Mouse (Mus musculus): Measurements from ENCODE around the gene Brf1. TPM values are rescaled to one million over a fixed set of nuclear protein-coding genes. Genes with fewer than 3 reads are reported as not detected.

Gene Brf1
- 42.1 and 49.9 TPM in 2 replicates for polyA plus RNA-seq (2012; ENCODE audit: insufficient read depth, insufficient read length, missing spikeins)

- peaks cover 14% of the 10 kb centered on the region for H3K4me1 ChIP-seq (ENCODE audit: control insufficient read depth, insufficient read depth, low read length)
- no peak for TF ChIP-seq CTCF (IDR thresholded peaks at IDR 0.05; ENCODE audit: low read depth, low read length)
- no peak for TF ChIP-seq POLR2A (IDR thresholded peaks at IDR 0.05; ENCODE audit: borderline replicate concordance, low read depth, low read length)
- peak within 1 kb of the TSS; percentile 97 for H3K27ac ChIP-seq (ENCODE audit: insufficient read depth, low read depth, low read length)
- H3K4me3 ChIP-seq (ENCODE audit: insufficient read depth, low read length), result peak within 1 kb of the TSS; percentile 88
These were observed at the start of gene Brf1 for GRCm38 (mm10) chr12:113000294-113001132. Gene Brf1 (minus strand): TSS chr12:113000704.

DNA sequence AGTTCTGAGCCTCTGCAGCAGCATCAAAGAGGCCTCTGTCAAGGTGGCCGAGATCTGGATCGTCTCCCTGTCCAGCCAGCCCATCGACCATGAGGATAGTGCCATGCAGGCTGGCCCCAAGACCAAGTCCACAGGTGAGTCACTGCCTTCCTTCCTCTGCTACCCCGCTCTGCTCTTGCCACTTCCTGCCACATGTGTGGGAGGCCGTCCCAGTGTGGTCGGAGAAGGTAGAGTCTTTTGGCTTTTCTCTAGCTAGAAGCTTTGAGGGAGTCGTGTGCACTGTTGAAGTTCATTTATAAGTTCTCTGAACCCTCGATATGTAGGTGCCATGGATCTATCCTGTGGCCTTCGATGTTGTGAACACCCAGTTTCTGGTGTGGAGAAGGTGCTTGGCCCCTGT is 49.3 kb upstream of the Brf1 start:
- TF ChIP-seq CTCF (IDR thresholded peaks at IDR 0.05; ENCODE audit: low read depth, low read length) (no peak), POLR2A (IDR thresholded peaks at IDR 0.05; ENCODE audit: borderline replicate concordance, low read depth, low read length) (no peak)
- H3K27ac ChIP-seq (ENCODE audit: insufficient read depth, low read depth, low read length), result no peak overlapping the region
- no peak overlapping the region for H3K4me3 ChIP-seq (ENCODE audit: insufficient read depth, low read length)
- H3K4me1 ChIP-seq (ENCODE audit: control insufficient read depth, insufficient read depth, low read length), result no peaks in the 10 kb centered on the region

DNA sequence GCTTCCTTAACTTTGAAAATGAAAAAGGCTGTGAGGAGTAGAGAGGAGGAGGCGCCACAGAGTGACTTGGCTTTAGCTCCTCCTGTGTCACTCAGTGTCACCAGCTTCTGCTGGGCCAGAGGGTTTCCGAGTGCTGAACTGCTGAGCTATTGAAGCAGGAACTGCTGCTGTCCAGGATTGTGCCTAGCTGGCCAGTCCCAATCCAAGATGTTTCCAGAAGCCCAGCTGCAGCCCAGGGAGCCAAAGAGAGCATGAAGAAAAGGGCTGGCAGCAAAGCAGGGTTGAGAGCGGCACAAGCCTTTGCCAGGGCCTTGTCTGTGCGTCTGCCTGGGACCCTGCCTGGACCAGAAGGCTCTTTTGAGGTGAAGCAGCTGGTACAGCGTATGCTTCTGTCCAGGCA is 47.6 kb upstream of the Brf1 start:
- Histone ChIP-seq H3K27ac (ENCODE audit: insufficient read depth, low read depth, low read length) (no peak overlapping the region), H3K4me1 (ENCODE audit: control insufficient read depth, insufficient read depth, low read length) (no peaks in the 10 kb centered on the region), H3K4me3 (ENCODE audit: insufficient read depth, low read length) (no peak overlapping the region)
- no peak for TF ChIP-seq POLR2A (IDR thresholded peaks at IDR 0.05; ENCODE audit: borderline replicate concordance, low read depth, low read length)
- no peak for TF ChIP-seq CTCF (IDR thresholded peaks at IDR 0.05; ENCODE audit: low read depth, low read length)

DNA sequence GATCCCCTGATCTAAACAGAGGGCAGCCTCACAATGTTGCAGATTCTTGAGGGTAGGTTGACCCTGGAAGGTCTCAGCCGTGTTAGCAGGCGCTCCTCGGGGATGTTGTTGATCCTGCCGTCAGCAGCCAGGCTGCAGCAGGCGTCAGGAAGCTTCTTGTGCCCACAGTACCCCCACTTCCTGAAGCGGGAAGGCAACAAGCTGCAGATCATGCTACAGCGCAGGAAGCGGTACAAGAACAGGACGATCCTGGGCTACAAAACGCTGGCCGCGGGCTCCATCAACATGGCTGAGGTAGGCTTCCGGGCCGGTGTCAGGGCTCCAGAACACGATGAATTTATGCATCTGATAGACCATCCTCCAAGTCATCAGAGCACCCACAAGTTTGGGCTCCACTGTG is 46.4 kb upstream of the Brf1 start:
- Histone ChIP-seq H3K4me3 (ENCODE audit: insufficient read depth, low read length) (no peak overlapping the region), H3K4me1 (ENCODE audit: control insufficient read depth, insufficient read depth, low read length) (0 out of 2 replicates have a peak, but pooled peaks cover 2% of the 10 kb centered on the region), H3K27ac (ENCODE audit: insufficient read depth, low read depth, low read length) (no peak overlapping the region)
- TF ChIP-seq CTCF (IDR thresholded peaks at IDR 0.05; ENCODE audit: low read depth, low read length), result no peak
- TF ChIP-seq POLR2A (IDR thresholded peaks at IDR 0.05; ENCODE audit: borderline replicate concordance, low read depth, low read length), result no peak

- Histone ChIP-seq H3K27ac (ENCODE audit: insufficient read depth, low read depth, low read length) (no peak overlapping the region), H3K4me3 (ENCODE audit: insufficient read depth, low read length) (no peak overlapping the region), H3K4me1 (ENCODE audit: control insufficient read depth, insufficient read depth, low read length) (peaks cover 5% of the 10 kb centered on the region)
- TF ChIP-seq CTCF (IDR thresholded peaks at IDR 0.05; ENCODE audit: low read depth, low read length), result no peak
- TF ChIP-seq POLR2A (IDR thresholded peaks at IDR 0.05; ENCODE audit: borderline replicate concordance, low read depth, low read length), result no peak
These were observed 44.6 kb upstream of the Brf1 start for GRCm38 (mm10) chr12:113044916-113045677.

DNA sequence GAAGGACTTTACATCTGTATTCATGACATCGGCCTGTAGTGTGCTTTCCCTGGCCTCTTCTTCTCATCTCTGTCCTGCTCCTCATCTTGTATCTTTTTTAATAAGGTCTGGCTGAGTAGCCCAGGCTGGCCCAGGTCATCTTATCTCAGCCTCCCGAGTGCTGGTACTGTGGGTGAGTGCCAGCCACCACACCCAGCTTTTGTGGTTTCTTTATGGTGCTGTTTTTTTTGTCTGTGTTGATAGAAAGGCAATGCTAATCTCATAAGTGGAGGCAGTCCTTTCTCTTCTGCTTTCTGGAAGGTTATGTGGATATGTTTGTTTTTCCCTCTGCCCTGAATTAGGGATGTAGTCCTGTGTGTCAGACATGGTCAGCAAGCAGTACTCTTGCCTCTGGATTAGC is 42.0 kb upstream of the Brf1 start:
- TF ChIP-seq CTCF (IDR thresholded peaks at IDR 0.05; ENCODE audit: low read depth, low read length), result no peak
- H3K4me1 ChIP-seq (ENCODE audit: control insufficient read depth, insufficient read depth, low read length), result peaks cover 7% of the 10 kb centered on the region
- no peak overlapping the region for H3K4me3 ChIP-seq (ENCODE audit: insufficient read depth, low read length)
- no peak overlapping the region for H3K27ac ChIP-seq (ENCODE audit: insufficient read depth, low read depth, low read length)

- H3K4me1 ChIP-seq (ENCODE audit: control insufficient read depth, insufficient read depth, low read length), result peaks cover 7% of the 10 kb centered on the region
- H3K27ac ChIP-seq (ENCODE audit: insufficient read depth, low read depth, low read length), result no peak overlapping the region
- H3K4me3 ChIP-seq (ENCODE audit: insufficient read depth, low read length), result no peak overlapping the region
- no peak for TF ChIP-seq POLR2A (IDR thresholded peaks at IDR 0.05; ENCODE audit: borderline replicate concordance, low read depth, low read length)
- no peak for TF ChIP-seq CTCF (IDR thresholded peaks at IDR 0.05; ENCODE audit: low read depth, low read length)
These were observed 41.3 kb upstream of the Brf1 start for GRCm38 (mm10) chr12:113041481-113042439.

- Histone ChIP-seq H3K4me1 (ENCODE audit: control insufficient read depth, insufficient read depth, low read length) (peaks cover 7% of the 10 kb centered on the region), H3K4me3 (ENCODE audit: insufficient read depth, low read length) (no peak overlapping the region), H3K27ac (ENCODE audit: insufficient read depth, low read depth, low read length) (no peak overlapping the region)
- TF ChIP-seq POLR2A (IDR thresholded peaks at IDR 0.05; ENCODE audit: borderline replicate concordance, low read depth, low read length) (no peak), CTCF (IDR thresholded peaks at IDR 0.05; ENCODE audit: low read depth, low read length) (no peak)
These were observed 37.9 kb upstream of the Brf1 start for GRCm38 (mm10) chr12:113038414-113038813.

- no peak for TF ChIP-seq POLR2A (IDR thresholded peaks at IDR 0.05; ENCODE audit: borderline replicate concordance, low read depth, low read length)
- TF ChIP-seq CTCF (IDR thresholded peaks at IDR 0.05; ENCODE audit: low read depth, low read length), result no peak
- Histone ChIP-seq H3K27ac (ENCODE audit: insufficient read depth, low read depth, low read length) (no peak overlapping the region), H3K4me3 (ENCODE audit: insufficient read depth, low read length) (no peak overlapping the region), H3K4me1 (ENCODE audit: control insufficient read depth, insufficient read depth, low read length) (peaks cover 5% of the 10 kb centered on the region)
These were observed 36.5 kb upstream of the Brf1 start for GRCm38 (mm10) chr12:113036996-113037395.

Data from bone marrow macrophage, adult 2 months (primary cell).